Mouse (Mus musculus): ENCODE measurements at regions not wholly inside any gene's neighbourhood (a gene's known extent, or its start where the extent isn't known, plus 50 kb on each side); places are given as distances from the start of the nearest gene placed in this dataset.
A peak's percentile ranks its signal among the peaks of the same experiment; 100 is the strongest.

- H3K27ac ChIP-seq (ENCODE audit: low read length): no peak overlapping the region
These were observed 134.7 kb upstream of the Hs6st1 start for GRCm38 (mm10) chr1:35933511-35933910.

GRCm38 (mm10) chr1:35935099-35935651 lies 133.0 kb upstream of the Hs6st1 start:
- no peak overlapping the region for H3K4me3 ChIP-seq (replicated peaks; ENCODE audit: low read length)
- 0 out of 2 replicates have a peak overlapping the region, but pooled peaks have one; percentile 8 for H3K27ac ChIP-seq (ENCODE audit: low read length)
- ATAC-seq: peak; percentile 46; the same call in 1 of the 2 replicates
- no peak overlapping the region for H3K9ac ChIP-seq (replicated peaks; ENCODE audit: low read depth, low read length)
- no peaks in the 10 kb centered on the region for H3K9me3 ChIP-seq (ENCODE audit: control insufficient read depth, low read length)
- no peak overlapping the region for H3K4me2 ChIP-seq (ENCODE audit: low read length)
- no peaks in the 10 kb centered on the region for H3K36me3 ChIP-seq (ENCODE audit: control insufficient read depth, insufficient read depth)
- peaks cover 15% of the 10 kb centered on the region for H3K4me1 ChIP-seq (replicated peaks; ENCODE audit: control insufficient read depth, insufficient read depth, low read length)
- WGBS: 58% methylated on average over 7 of the region's 7 CpGs
- no peaks in the 10 kb centered on the region for H3K27me3 ChIP-seq (replicated peaks; ENCODE audit: control insufficient read depth, insufficient read depth, low read length)

More at GRCm38 (mm10) chr1:35933511-35933910, 134.7 kb upstream of the Hs6st1 start:
- Histone ChIP-seq H3K4me2 (ENCODE audit: low read length) (no peak overlapping the region), H3K4me1 (replicated peaks; ENCODE audit: control insufficient read depth, insufficient read depth, low read length) (peaks cover 15% of the 10 kb centered on the region), H3K9me3 (ENCODE audit: control insufficient read depth, low read length) (no peaks in the 10 kb centered on the region), H3K4me3 (replicated peaks; ENCODE audit: low read length) (no peak overlapping the region), H3K9ac (replicated peaks; ENCODE audit: low read depth, low read length) (no peak overlapping the region), H3K36me3 (ENCODE audit: control insufficient read depth, insufficient read depth) (no peaks in the 10 kb centered on the region), H3K27me3 (replicated peaks; ENCODE audit: control insufficient read depth, insufficient read depth, low read length) (no peaks in the 10 kb centered on the region)
- 91% methylated on average over 7 of the region's 7 CpGs for WGBS
- no peak for ATAC-seq

GRCm38 (mm10) chr1:35936362-35937093 lies 131.7 kb upstream of the Hs6st1 start:
- no peaks in the 10 kb centered on the region for H3K27me3 ChIP-seq (replicated peaks; ENCODE audit: control insufficient read depth, insufficient read depth, low read length)
- H3K27ac ChIP-seq (ENCODE audit: low read length): no peak overlapping the region; the same call in 1 of the 2 replicates
- H3K36me3 ChIP-seq (ENCODE audit: control insufficient read depth, insufficient read depth): no peaks in the 10 kb centered on the region
- no peak overlapping the region for H3K9ac ChIP-seq (replicated peaks; ENCODE audit: low read depth, low read length)
- peak; percentile 43; the same call in 1 of the 2 replicates for ATAC-seq
- no peak overlapping the region for H3K4me2 ChIP-seq (ENCODE audit: low read length)
- H3K4me3 ChIP-seq (replicated peaks; ENCODE audit: low read length): no peak overlapping the region
- peaks cover 16% of the 10 kb centered on the region for H3K4me1 ChIP-seq (replicated peaks; ENCODE audit: control insufficient read depth, insufficient read depth, low read length)
- H3K9me3 ChIP-seq (ENCODE audit: control insufficient read depth, low read length): no peaks in the 10 kb centered on the region
- WGBS: 58% methylated on average over 5 of the region's 5 CpGs

- 76% methylated on average over 2 of the region's 2 CpGs for WGBS
- no peak for ATAC-seq
- no peak overlapping the region for H3K9ac ChIP-seq (replicated peaks; ENCODE audit: low read depth, low read length)
- H3K4me3 ChIP-seq (replicated peaks; ENCODE audit: low read length): no peak overlapping the region
- no peaks in the 10 kb centered on the region for H3K9me3 ChIP-seq (ENCODE audit: control insufficient read depth, low read length)
- no peak overlapping the region for H3K27ac ChIP-seq (ENCODE audit: low read length)
- peaks cover 15% of the 10 kb centered on the region for H3K4me1 ChIP-seq (replicated peaks; ENCODE audit: control insufficient read depth, insufficient read depth, low read length)
- no peaks in the 10 kb centered on the region for H3K27me3 ChIP-seq (replicated peaks; ENCODE audit: control insufficient read depth, insufficient read depth, low read length)
- H3K4me2 ChIP-seq (ENCODE audit: low read length): no peak overlapping the region
- H3K36me3 ChIP-seq (ENCODE audit: control insufficient read depth, insufficient read depth): no peaks in the 10 kb centered on the region
These were observed 128.0 kb upstream of the Hs6st1 start for GRCm38 (mm10) chr1:35940236-35940635.

GRCm38 (mm10) chr1:35941642-35942077 lies 126.5 kb upstream of the Hs6st1 start:
- Histone ChIP-seq H3K9ac (replicated peaks; ENCODE audit: low read depth, low read length) (no peak overlapping the region), H3K4me3 (replicated peaks; ENCODE audit: low read length) (no peak overlapping the region), H3K4me1 (replicated peaks; ENCODE audit: control insufficient read depth, insufficient read depth, low read length) (peaks cover 6% of the 10 kb centered on the region), H3K4me2 (ENCODE audit: low read length) (no peak overlapping the region), H3K27me3 (replicated peaks; ENCODE audit: control insufficient read depth, insufficient read depth, low read length) (no peaks in the 10 kb centered on the region), H3K9me3 (ENCODE audit: control insufficient read depth, low read length) (no peaks in the 10 kb centered on the region), H3K27ac (ENCODE audit: low read length) (no peak overlapping the region), H3K36me3 (ENCODE audit: control insufficient read depth, insufficient read depth) (no peaks in the 10 kb centered on the region)
- ATAC-seq: 0 out of 2 replicates have a peak, but pooled peaks have one; percentile 26
- WGBS: 6% methylated on average over 8 of the region's 8 CpGs

GRCm38 (mm10) chr1:35942222-35942621 lies 126.0 kb upstream of the Hs6st1 start:
- no peak overlapping the region for H3K9ac ChIP-seq (replicated peaks; ENCODE audit: low read depth, low read length)
- no peak overlapping the region for H3K4me2 ChIP-seq (ENCODE audit: low read length)
- no peak overlapping the region for H3K27ac ChIP-seq (ENCODE audit: low read length)
- 0 out of 2 replicates have a peak, but pooled peaks cover 4% of the 10 kb centered on the region for H3K4me1 ChIP-seq (replicated peaks; ENCODE audit: control insufficient read depth, insufficient read depth, low read length)
- H3K36me3 ChIP-seq (ENCODE audit: control insufficient read depth, insufficient read depth): no peaks in the 10 kb centered on the region
- peak; percentile 11; the same call in 1 of the 2 replicates for ATAC-seq
- no peaks in the 10 kb centered on the region for H3K27me3 ChIP-seq (replicated peaks; ENCODE audit: control insufficient read depth, insufficient read depth, low read length)
- H3K4me3 ChIP-seq (replicated peaks; ENCODE audit: low read length): no peak overlapping the region
- H3K9me3 ChIP-seq (ENCODE audit: control insufficient read depth, low read length): no peaks in the 10 kb centered on the region
- WGBS: 50% methylated on average over 7 of the region's 7 CpGs

- no peaks in the 10 kb centered on the region for H3K27me3 ChIP-seq (replicated peaks; ENCODE audit: control insufficient read depth, insufficient read depth, low read length)
- no peak overlapping the region for H3K9ac ChIP-seq (replicated peaks; ENCODE audit: low read depth, low read length)
- ATAC-seq: no peak
- no peak overlapping the region for H3K4me3 ChIP-seq (replicated peaks; ENCODE audit: low read length)
- H3K4me2 ChIP-seq (ENCODE audit: low read length): no peak overlapping the region
- WGBS: 48% methylated on average over 7 of the region's 7 CpGs
- H3K27ac ChIP-seq (ENCODE audit: low read length): no peak overlapping the region
- no peaks in the 10 kb centered on the region for H3K36me3 ChIP-seq (ENCODE audit: control insufficient read depth, insufficient read depth)
- 0 out of 2 replicates have a peak, but pooled peaks cover 4% of the 10 kb centered on the region for H3K4me1 ChIP-seq (replicated peaks; ENCODE audit: control insufficient read depth, insufficient read depth, low read length)
- H3K9me3 ChIP-seq (ENCODE audit: control insufficient read depth, low read length): no peaks in the 10 kb centered on the region
These were observed 124.4 kb upstream of the Hs6st1 start for GRCm38 (mm10) chr1:35943800-35944199.

GRCm38 (mm10) chr1:35944376-35944775 lies 123.8 kb upstream of the Hs6st1 start:
- ATAC-seq: no peak
- WGBS: 17% methylated on average over 5 of the region's 5 CpGs

GRCm38 (mm10) chr1:35944849-35945248 lies 123.4 kb upstream of the Hs6st1 start:
- Histone ChIP-seq H3K27me3 (replicated peaks; ENCODE audit: control insufficient read depth, insufficient read depth, low read length) (no peaks in the 10 kb centered on the region), H3K27ac (ENCODE audit: low read length) (no peak overlapping the region), H3K9ac (replicated peaks; ENCODE audit: low read depth, low read length) (no peak overlapping the region), H3K9me3 (ENCODE audit: control insufficient read depth, low read length) (no peaks in the 10 kb centered on the region), H3K4me1 (replicated peaks; ENCODE audit: control insufficient read depth, insufficient read depth, low read length) (0 out of 2 replicates have a peak, but pooled peaks cover 4% of the 10 kb centered on the region), H3K4me2 (ENCODE audit: low read length) (no peak overlapping the region), H3K4me3 (replicated peaks; ENCODE audit: low read length) (no peak overlapping the region), H3K36me3 (ENCODE audit: control insufficient read depth, insufficient read depth) (no peaks in the 10 kb centered on the region)
- 75% methylated on average over 8 of the region's 8 CpGs for WGBS
- no peak for ATAC-seq

More at GRCm38 (mm10) chr1:35944376-35944775, 123.8 kb upstream of the Hs6st1 start:
- no peak overlapping the region for H3K27ac ChIP-seq (ENCODE audit: low read length)
- no peak overlapping the region for H3K4me2 ChIP-seq (ENCODE audit: low read length)
- 0 out of 2 replicates have a peak, but pooled peaks cover 4% of the 10 kb centered on the region for H3K4me1 ChIP-seq (replicated peaks; ENCODE audit: control insufficient read depth, insufficient read depth, low read length)
- H3K9ac ChIP-seq (replicated peaks; ENCODE audit: low read depth, low read length): no peak overlapping the region
- H3K4me3 ChIP-seq (replicated peaks; ENCODE audit: low read length): no peak overlapping the region
- no peaks in the 10 kb centered on the region for H3K9me3 ChIP-seq (ENCODE audit: control insufficient read depth, low read length)
- H3K27me3 ChIP-seq (replicated peaks; ENCODE audit: control insufficient read depth, insufficient read depth, low read length): no peaks in the 10 kb centered on the region
- no peaks in the 10 kb centered on the region for H3K36me3 ChIP-seq (ENCODE audit: control insufficient read depth, insufficient read depth)

All from forebrain, embryonic 16.5 days (tissue).